Mouse (Mus musculus): ENCODE results near the gene St3gal4.

GRCm38 (mm10) chr9:35139231-35139744 is 20.2 kb upstream of the St3gal4 start:
- TF ChIP-seq CTCF (conservative IDR thresholded peaks at IDR 0.05 in 1 of 2, IDR thresholded peaks at IDR 0.05 in 1 of 2; ENCODE audit: low read depth in 2 of 2, low read length in 2 of 2) (no peak), EP300 (IDR thresholded peaks at IDR 0.05; ENCODE audit: low read length) (no peak)
